Mouse (Mus musculus) liver, embryonic 11.5 days (tissue): Measurements from ENCODE around the gene Naa80. TPM values are rescaled to one million over a fixed set of nuclear protein-coding genes. Genes with fewer than 3 reads are reported as not detected.
A peak's percentile ranks its signal among the peaks of the same experiment; 100 is the strongest.

ENCODE experiments used
- ATAC-seq: fragments of 200-750 bp; cut with Nextera tagmentation; replicated peaks from 2 replicates; pipeline ENCODE4 v1.8.0; 2017; ENCODE audit warnings: moderate number of reproducible peaks, mild to moderate bottlenecking, moderate TSS enrichment, moderate library complexity; ENCODE audit not compliant: low FRiP score
- DNase-seq: peaks from one replicate; pipeline ENCODE4 v3.0.0-alpha.2; 2017; ENCODE audit warnings: low spot score
- H3K27ac ChIP-seq: fragments of 300-500 bp; sonication (generic); 2 replicates; pipeline ENCODE4 v1.5.1; 2014; ENCODE audit warnings: mild to moderate bottlenecking, low read depth, low read length, control low read depth
- H3K27me3 ChIP-seq: fragments of 300-500 bp; sonication (generic); replicated peaks from 2 replicates; pipeline ENCODE4 v1.6.1; 2014; ENCODE audit warnings: low read length, mixed read lengths; ENCODE audit not compliant: control insufficient read depth, insufficient read depth
- H3K36me3 ChIP-seq: fragments of 300-500 bp; sonication (generic); 2 replicates; pipeline ENCODE4 v1.6.1; 2014; ENCODE audit warnings: mild to moderate bottlenecking, low read length, moderate library complexity, mixed read lengths; ENCODE audit not compliant: control insufficient read depth, insufficient read depth
- H3K4me1 ChIP-seq: fragments of 300-500 bp; sonication (generic); replicated peaks from 2 replicates; pipeline ENCODE4 v1.6.1; 2014; ENCODE audit warnings: low read length, mixed read lengths; ENCODE audit not compliant: control insufficient read depth, insufficient read depth
- H3K4me2 ChIP-seq: fragments of 300-500 bp; sonication (generic); 2 replicates; pipeline ENCODE4 v1.6.1; 2014; ENCODE audit warnings: mild to moderate bottlenecking, control low read depth, moderate library complexity
- H3K4me3 ChIP-seq: fragments of 300-500 bp; sonication (generic); 2 replicates; pipeline ENCODE4 v1.5.1; 2014; ENCODE audit warnings: low read depth, low read length, control low read depth
- H3K9ac ChIP-seq: fragments of 300-500 bp; sonication (generic); 2 replicates; pipeline ENCODE4 v1.6.1; 2014; ENCODE audit warnings: low read depth, low read length, control low read depth
- H3K9me3 ChIP-seq: fragments of 300-500 bp; sonication (generic); 2 replicates; pipeline ENCODE4 v1.6.1; 2016; ENCODE audit warnings: low read length, inconsistent platforms, mixed read lengths; ENCODE audit not compliant: control insufficient read depth
- WGBS: fragments of 180-500 bp; shearing (Covaris S2); extraction: QIAGEN DNeasy Blood & Tissue Kit; methylation state at CpG from one replicate; pipeline ENCODE4 v1.1.7; 2014; 5-methylcytosine and 5-hydroxymethylcytosine counted together
- polyA plus RNA-seq: library from polyadenylated mRNA; unstranded; fragments of >200 nt; fragmentation: Nextera tagmentation; extraction: Ambion mirVana; gene quantifications from 2 replicates; pipeline ENCODE4 v1.2.1, GENCODE M21; 2014

Naa80 gene
- polyA plus RNA-seq, 1 experiment from 2014 or later: 20.7 TPM

- Histone ChIP-seq H3K27ac (no peak overlapping the region), H3K4me1 (peaks cover 8% of the 10 kb centered on the region), H3K36me3 (peaks cover 2% of the 10 kb centered on the region; the same call in 1 of the 2 replicates), H3K9ac (no peak overlapping the region), H3K4me2 (no peak overlapping the region), H3K9me3 (no peaks in the 10 kb centered on the region), H3K4me3 (no peak overlapping the region), H3K27me3 (peaks cover 24% of the 10 kb centered on the region)
- 70% methylated on average over 12 of the region's 12 CpGs for WGBS
- no peak for DNase-seq
- ATAC-seq: no peak
Observed at GRCm38 (mm10) chr9:107600745-107601144, 22.1 kb downstream of the Naa80 start.

- no peak for DNase-seq
- H3K27me3 ChIP-seq: peaks cover 24% of the 10 kb centered on the region
- WGBS: 85% methylated on average over 11 of the region's 11 CpGs
- no peaks in the 10 kb centered on the region for H3K9me3 ChIP-seq
- ATAC-seq: no peak
- H3K36me3 ChIP-seq: no peaks in the 10 kb centered on the region
- no peak overlapping the region for H3K4me3 ChIP-seq
- H3K4me1 ChIP-seq: peaks cover 8% of the 10 kb centered on the region
- H3K4me2 ChIP-seq: no peak overlapping the region
- H3K27ac ChIP-seq: no peak overlapping the region
- H3K9ac ChIP-seq: no peak overlapping the region
Observed at GRCm38 (mm10) chr9:107601275-107601674, 22.6 kb downstream of the Naa80 start.

- peak; percentile 91 for DNase-seq
- WGBS: 7% methylated on average over 10 of the region's 10 CpGs
- Histone ChIP-seq H3K27me3 (peaks cover 24% of the 10 kb centered on the region), H3K4me1 (peaks cover 10% of the 10 kb centered on the region), H3K4me2 (peak overlapping the region; percentile 44), H3K27ac (no peak overlapping the region), H3K36me3 (no peaks in the 10 kb centered on the region), H3K4me3 (peak overlapping the region; percentile 18; the same call in 1 of the 2 replicates), H3K9me3 (no peaks in the 10 kb centered on the region), H3K9ac (no peak overlapping the region)
- peak; percentile 69 for ATAC-seq
Observed at GRCm38 (mm10) chr9:107602068-107602648, 23.5 kb downstream of the Naa80 start.

- Histone ChIP-seq H3K27me3 (peaks cover 24% of the 10 kb centered on the region), H3K27ac (no peak overlapping the region), H3K9me3 (no peaks in the 10 kb centered on the region), H3K4me2 (no peak overlapping the region), H3K4me3 (no peak overlapping the region), H3K36me3 (no peaks in the 10 kb centered on the region), H3K4me1 (peaks cover 15% of the 10 kb centered on the region), H3K9ac (no peak overlapping the region)
- DNase-seq (no peak), ATAC-seq (no peak)
- WGBS: 72% methylated on average over 6 of the region's 6 CpGs
Observed at GRCm38 (mm10) chr9:107603251-107603650, 24.6 kb downstream of the Naa80 start.

- Histone ChIP-seq H3K9me3 (no peaks in the 10 kb centered on the region), H3K36me3 (no peaks in the 10 kb centered on the region), H3K27ac (no peak overlapping the region), H3K27me3 (peaks cover 8% of the 10 kb centered on the region), H3K4me2 (no peak overlapping the region), H3K4me3 (no peak overlapping the region), H3K4me1 (peaks cover 21% of the 10 kb centered on the region), H3K9ac (no peak overlapping the region)
- no peak for ATAC-seq
- DNase-seq: no peak
- 48% methylated on average over 23 of the region's 23 CpGs for WGBS
Observed at GRCm38 (mm10) chr9:107605041-107605661, 26.5 kb downstream of the Naa80 start.

- no peak overlapping the region for H3K4me2 ChIP-seq
- DNase-seq: no peak
- H3K27ac ChIP-seq: no peak overlapping the region
- H3K9ac ChIP-seq: no peak overlapping the region
- no peaks in the 10 kb centered on the region for H3K36me3 ChIP-seq
- H3K4me3 ChIP-seq: no peak overlapping the region
- no peaks in the 10 kb centered on the region for H3K9me3 ChIP-seq
- H3K4me1 ChIP-seq: peaks cover 26% of the 10 kb centered on the region
- WGBS: 24% methylated on average over 9 of the region's 9 CpGs
- no peak for ATAC-seq
- H3K27me3 ChIP-seq: no peaks in the 10 kb centered on the region; the same call in 1 of the 2 replicates
Observed at GRCm38 (mm10) chr9:107606591-107606990, 27.9 kb downstream of the Naa80 start.

GRCm38 (mm10) chr9:107607036-107607435 lies 28.3 kb downstream of the Naa80 start:
- WGBS: 78% methylated on average over 2 of the region's 2 CpGs
- H3K4me3 ChIP-seq: no peak overlapping the region
- H3K27ac ChIP-seq: no peak overlapping the region
- DNase-seq (no peak), ATAC-seq (no peak)
- H3K27me3 ChIP-seq: no peaks in the 10 kb centered on the region; the same call in 1 of the 2 replicates
- H3K4me2 ChIP-seq: no peak overlapping the region
- H3K4me1 ChIP-seq: peaks cover 31% of the 10 kb centered on the region
- no peaks in the 10 kb centered on the region for H3K9me3 ChIP-seq
- no peak overlapping the region for H3K9ac ChIP-seq
- H3K36me3 ChIP-seq: no peaks in the 10 kb centered on the region

GRCm38 (mm10) chr9:107607653-107608245 lies 29.1 kb downstream of the Naa80 start:
- no peak overlapping the region for H3K4me2 ChIP-seq
- H3K36me3 ChIP-seq: no peaks in the 10 kb centered on the region
- H3K27me3 ChIP-seq: no peaks in the 10 kb centered on the region; the same call in 1 of the 2 replicates
- H3K9ac ChIP-seq: no peak overlapping the region
- DNase-seq: no peak
- no peak for ATAC-seq
- WGBS: 45% methylated on average over 9 of the region's 9 CpGs
- H3K9me3 ChIP-seq: no peaks in the 10 kb centered on the region
- H3K4me3 ChIP-seq: no peak overlapping the region
- H3K27ac ChIP-seq: no peak overlapping the region
- H3K4me1 ChIP-seq: peaks cover 31% of the 10 kb centered on the region
